Mouse (Mus musculus) kidney, adult 11 months (tissue): ENCODE data around the gene Ankrd2.
A peak's percentile ranks its signal among the peaks of the same experiment; 100 is the strongest.

Source experiments
- DNase-seq: peaks from one replicate; pipeline ENCODE4 v3.0.0; 2022

The Ankrd2 gene

DNA sequence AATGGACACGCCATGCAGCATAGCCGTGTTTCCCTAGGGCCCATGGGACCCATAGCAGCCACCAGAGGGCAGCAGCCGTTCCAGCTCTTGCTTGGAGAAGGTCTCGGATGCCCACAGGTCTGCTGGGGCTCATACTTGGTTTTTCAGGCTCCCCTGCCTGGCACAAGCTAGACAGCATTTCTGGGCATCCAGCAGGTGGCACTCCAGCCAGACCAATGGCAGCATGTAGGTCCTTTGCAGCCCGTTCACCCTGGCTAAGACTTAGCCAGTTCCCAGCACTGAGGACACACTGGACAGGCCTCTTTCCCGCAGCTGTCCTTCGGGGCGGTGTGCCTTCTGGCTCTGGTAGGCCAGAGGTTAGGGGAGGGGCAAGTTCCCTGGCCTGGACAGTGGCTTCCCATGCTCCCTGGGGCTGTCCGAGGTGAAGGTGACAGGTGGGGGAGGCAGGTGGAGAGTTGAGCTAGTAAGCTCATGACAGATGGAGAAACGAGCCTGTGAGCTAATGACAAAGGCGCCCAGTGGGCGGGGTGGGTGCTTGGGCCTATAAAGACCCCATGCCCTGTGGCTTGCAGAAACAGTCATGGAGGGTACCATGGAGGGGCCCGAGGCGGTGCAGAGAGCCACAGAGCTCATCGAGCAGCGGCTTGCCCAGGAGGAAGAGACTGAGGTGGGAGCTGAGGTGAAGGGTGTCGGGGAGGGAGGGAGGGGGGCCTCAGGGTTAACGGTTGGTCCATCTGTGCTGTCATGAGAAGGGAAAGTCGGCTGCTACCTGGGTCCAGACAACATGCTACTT, at the start of gene Ankrd2:
Gene Ankrd2 (plus strand): TSS at position 545 of the 793 bp plus-strand sequence.
- DNase-seq, result peak; percentile 95

DNA sequence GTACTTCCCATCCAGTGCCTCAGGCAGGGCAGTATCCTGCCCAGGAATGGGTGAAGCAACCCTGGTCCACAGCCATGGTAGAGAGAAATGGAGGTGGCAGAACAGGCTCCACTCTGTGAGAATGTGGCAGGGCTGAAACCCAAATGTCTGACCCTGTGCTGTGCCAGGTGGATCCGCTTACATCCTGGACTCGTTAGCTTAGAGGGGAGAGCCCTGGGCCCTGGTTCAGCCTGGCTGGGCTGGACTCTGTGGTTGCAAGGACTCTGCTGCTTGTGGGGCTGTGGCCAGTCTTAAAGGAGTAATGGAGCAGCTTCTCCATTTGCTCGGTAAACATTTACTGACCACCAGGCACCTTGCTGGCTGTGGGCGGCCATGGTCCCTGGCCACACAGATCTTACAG, 48.6 kb upstream of the Ankrd2 start:
- no peak for DNase-seq

DNA sequence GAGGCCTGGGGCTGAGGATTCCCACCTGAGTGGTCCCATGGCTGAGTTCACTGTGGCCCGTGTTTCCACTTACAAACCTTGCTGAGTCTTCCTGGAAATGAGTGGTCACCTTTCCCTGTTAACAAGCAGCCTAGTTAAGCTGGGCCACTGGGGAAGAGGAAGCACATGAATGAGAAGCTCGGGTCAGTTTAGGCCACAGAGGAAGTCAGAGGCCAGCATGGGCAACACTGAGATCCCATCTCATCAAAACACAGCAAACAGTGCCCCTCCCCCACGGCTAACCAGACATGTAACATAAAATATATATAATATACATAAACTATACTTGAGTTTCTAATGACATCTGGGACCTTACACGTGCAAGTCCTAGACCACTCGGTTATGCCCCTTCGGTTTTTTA, 46.0 kb upstream of the Ankrd2 start:
- DNase-seq, result no peak

DNA sequence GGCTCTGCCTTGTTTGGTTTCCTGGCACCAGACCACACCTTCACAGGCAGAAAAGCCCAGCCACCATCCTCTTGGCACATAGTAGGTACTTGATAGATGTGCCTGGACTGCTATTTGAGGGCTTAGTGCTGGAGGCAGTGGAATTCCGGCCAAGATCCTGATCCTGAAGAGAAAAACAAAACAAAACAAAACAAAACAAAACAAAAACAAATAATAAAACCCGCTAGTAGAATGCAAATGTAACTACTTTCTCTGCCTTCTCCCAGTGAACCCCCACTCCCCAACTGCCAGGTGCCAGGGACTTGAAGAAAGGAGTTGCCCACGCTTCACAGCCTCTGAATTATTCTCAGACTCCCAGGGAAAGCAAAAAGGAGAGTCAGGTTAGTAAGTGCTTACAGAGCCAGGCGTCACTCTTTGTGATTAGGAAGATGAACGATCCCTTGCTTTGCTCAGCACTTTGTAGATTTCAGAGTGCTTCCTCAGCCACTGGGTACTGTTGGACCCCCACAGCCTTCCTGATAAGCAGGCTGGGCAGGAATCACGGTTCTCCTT, 43.8 kb upstream of the Ankrd2 start:
- DNase-seq, result no peak

DNA sequence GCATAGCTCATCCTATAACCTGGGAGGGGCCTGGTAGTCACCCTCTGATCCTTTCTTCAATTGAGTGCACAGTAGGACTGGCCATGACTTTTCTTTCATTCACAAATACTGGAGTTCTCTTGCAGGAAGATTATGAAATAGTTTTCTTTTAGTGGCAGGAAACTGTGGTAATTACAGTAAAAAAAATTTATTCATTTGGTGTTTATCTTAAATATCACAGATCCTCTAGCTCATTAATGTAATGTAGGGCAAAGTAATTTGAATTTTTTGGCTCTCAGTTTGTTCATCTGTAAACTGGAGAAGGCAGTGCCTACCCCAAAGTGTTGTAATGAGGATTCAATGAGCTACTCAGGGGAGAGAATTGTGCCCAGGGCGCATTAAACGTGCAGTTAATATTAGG, 42.8 kb upstream of the Ankrd2 start:
- no peak for DNase-seq

DNA sequence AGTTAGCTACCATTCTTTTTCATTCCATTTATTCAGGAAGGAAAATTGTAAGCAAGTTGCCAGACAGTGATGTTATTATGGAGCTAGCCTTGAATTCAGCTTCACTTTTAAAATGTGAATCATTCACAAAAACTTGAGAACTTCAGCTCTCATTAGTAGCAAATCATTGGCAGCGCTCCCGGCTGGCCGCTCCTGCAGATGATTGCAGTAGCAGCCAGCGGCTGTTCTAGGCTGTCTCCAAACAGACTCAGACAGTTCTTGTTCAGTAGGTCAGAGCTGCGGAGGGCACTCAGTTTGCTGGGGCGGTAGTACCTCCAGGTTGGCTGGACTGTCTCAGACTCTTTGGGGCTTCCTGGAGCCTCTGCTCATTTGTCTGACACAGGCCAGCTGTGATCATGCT, 42.3 kb upstream of the Ankrd2 start:
- peak; percentile 86 for DNase-seq

DNA sequence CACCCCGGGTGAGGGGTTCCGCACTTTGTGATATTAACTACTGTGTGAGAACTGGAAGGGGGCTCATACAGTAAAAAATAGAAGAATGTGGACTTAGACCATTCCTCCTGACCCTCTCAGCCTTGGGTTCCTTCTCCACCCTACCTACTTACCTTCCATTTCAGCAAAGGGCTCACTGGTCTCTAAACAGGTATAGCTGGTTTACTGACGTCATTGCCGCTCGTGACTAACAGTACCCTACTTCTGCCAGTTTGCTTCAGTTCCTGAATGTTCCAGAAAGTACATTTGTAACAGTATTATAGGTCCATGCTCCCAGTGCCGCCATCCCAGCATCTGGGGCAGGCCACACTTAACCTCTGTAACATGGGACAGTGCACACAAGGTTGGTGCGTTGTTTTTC, 41.8 kb upstream of the Ankrd2 start:
- no peak for DNase-seq

DNA sequence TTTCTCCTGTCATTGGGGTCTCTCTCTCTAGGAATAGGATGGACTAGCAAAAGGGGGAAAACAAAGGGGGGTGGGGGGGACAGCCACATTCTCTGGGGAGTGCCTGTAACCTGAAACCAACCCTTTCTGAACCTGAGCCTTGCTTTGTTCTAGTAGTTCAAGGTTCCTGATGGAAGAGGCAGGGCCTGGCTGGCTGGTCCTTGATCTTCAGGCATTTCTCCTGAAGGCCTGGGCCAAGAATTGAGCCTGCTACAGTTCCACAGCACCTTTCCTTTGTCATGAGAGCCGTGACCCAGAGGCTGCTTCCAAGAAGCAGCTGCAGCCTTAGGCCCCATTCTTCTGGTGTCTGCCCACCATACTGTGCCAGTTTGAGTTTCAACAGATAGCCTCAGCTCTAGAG, 40.3 kb upstream of the Ankrd2 start:
- DNase-seq, result no peak

DNA sequence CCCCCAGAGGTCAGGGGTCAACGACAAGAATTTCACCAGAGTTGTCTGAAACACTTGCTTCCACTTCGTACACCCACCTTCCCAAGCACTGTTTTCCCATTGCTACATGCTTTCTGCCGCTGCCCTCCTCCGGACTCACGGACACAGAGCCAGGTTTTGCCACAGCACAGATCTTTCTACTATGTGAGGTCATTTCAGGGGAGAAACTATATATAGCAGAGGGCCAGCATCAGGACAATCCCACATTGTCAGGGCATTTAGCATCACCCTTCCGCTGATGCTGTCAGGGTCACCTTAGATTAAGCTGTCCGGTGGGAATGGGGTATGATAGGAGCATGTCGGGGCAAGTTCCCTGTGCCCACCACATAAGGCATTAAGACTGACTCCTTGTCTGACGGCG, 38.7 kb upstream of the Ankrd2 start:
- no peak for DNase-seq

DNA sequence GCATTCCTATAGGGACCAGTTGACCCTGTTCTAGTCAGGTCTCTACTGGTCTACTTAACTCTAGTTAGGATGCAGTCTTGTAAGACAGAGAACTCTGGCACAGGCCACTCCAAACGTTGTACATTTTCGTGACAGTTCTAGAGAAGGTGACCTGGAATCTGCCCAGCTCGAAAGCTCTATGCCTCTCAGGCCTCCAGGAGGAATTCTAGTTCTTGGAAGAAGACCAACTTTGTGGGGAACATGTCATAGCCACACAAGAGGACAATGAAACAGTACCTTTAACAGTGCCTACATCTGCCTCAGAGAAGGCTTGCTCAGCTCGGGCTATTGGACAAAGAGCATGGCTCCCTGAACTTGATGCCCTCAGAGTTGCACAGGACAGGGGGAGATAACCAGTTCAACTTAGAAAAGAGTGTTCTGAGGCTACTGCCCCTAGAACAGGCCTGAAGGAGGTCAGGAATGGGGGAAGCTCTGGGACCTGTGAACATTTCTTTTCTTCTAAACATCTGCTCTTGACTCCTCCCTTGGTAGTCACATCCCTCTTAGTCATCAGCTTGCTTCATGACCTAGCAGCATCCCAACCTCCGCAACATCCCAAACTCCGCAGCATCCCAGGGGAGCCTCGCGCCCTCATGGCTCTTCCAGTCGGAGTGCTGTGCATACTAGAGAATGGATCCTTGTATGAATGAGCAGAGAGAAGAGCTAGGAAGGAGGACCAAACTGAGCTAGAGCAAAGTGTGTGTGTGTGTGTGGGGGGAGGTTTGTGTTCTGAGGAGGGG, 36.8 kb upstream of the Ankrd2 start:
- no peak for DNase-seq

DNA sequence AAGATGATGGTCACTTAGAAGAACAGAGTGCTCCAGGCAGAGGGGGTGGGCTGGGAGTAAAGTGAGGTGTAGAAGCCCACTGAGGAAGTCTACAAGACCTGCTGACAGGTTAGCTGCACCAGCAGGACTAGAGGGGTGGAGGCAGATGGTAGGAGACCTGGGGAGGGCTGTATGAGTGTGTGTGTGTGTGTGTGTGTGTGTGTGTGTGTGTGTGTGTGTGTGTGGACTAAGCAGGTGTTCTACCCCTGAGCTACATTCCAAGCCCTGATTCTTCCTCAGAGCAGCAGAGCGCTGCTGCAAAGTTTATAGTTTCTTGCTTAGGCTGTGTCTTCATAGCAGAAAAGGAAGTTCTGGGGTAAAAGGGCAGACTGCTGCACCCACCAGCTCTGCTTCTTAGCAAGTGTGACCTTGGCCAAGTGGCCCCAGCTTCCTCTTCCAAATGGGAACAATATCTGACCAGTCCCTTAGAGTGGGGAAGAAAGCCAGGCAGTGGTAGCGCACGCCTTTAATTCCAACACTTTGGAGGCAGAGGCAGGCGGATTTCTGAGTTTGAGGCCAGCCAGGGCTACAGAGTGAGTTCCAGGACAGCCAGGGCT, 36.0 kb upstream of the Ankrd2 start:
- no peak for DNase-seq

DNA sequence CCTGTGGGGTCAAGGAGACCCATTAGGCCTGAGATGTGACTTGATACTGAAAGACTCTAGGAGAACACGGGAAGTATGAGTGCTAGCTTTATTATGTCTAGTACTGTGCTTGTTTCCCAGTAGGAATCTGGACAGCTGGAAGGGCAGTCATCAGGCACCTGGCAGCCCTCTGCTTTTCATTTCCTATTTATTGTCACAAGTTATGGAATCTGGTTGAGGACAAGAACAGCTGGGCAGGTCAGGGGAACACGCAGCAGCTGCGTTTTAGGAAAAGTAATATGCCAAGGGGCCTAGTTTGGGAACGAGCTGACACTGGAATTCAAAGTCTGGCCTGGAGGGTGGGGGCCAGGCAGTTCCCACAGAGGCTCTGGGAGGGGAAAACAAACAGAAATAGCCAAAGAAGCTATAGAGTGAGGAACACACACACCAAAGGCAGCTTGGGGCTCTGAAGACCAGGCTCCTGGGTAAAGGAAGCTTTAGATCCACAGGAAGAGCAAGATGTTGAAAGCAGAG, 35.3 kb upstream of the Ankrd2 start:
- DNase-seq, result no peak

DNA sequence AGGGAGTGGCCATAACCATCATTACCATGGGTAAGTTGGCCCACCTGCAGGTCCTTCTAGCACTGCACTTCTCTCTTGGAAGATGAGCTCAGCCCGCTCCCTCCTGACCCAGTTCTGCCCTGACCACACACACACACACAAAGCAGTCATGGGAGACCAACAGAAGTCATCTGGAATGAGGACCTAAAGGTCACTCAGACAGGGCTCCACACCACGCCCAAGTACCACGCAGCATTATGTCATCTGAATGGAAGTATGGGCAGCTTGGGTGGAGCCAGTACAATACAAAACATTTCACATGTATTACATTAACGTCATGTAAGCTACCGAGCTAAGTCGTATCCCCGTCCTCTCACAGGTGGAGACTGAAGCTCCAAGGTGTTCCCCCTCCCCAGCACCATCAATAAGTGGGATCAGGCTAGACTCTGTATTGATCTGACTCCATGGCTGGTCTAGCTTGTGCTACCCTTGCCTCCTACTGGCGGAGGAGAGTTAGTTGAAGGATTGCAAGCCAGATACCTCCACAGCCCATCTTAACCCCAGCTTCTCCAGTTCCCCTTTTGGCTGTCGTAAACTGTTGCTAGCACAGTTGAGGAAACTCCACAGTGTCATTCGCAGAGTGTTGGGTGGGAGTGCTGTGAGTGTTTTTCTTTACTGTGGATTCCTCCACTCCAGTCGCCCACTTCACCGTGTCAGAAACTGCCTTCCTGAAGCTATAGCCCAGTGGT, 34.4 kb upstream of the Ankrd2 start:
- no peak for DNase-seq

DNA sequence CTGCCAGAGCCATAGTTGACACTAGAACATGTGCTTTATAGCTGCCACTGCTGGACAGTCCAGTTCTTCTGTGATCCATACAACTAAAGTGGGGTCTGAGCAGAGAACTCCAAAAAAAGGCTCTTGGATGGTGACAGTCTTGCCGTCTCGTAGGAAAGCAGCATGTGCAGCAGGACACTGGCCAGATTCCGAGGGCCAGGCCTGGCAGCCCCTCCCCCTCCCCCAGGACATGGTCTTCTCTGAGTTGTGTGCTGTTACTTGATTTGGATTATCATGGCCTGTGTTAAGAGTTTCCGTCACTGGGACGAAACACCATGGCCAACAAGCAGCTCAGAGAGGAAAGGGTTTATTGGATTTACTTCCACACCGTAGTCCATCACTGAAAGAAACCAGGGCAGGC, 31.5 kb upstream of the Ankrd2 start:
- no peak for DNase-seq

DNA sequence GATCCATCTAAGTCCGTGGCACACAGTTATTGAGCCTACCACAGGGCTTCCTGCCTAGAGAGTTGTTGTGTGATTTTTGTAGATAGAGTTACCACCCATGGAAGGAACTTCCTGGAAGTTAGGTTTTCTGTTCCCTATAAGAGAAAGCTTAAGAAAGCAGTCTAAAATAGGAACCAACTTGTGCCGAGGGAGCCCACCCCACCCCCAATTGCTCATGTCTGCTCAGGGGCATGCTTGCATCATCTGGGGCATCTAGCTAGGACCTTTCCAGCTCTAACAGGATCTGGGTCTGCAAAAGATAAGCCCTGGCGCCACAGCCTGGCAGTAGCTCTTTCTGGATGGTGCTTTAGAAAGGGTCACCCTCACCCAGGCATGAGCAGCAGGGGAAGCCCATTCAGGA, 30.2 kb upstream of the Ankrd2 start:
- DNase-seq, result no peak

DNA sequence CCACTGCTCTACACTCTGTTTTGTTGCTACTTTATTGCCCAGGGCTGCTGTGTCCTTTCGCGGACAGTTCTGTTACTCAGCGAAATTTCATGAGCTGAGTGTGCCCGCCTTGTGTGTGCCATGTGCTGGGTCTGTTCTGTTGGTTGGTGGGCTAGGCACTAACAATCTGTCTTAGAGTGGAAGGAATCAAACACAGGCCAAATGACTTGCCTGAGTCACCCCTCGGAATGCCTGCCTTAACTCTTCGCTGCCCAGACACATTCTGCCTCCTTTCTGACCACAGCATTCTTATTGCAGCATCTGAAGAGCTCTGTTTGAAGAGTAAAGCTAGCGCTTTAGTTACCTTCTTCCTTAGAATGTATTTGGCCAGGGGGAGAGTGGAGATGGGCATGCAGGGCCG, 29.2 kb upstream of the Ankrd2 start:
- DNase-seq, result no peak

DNA sequence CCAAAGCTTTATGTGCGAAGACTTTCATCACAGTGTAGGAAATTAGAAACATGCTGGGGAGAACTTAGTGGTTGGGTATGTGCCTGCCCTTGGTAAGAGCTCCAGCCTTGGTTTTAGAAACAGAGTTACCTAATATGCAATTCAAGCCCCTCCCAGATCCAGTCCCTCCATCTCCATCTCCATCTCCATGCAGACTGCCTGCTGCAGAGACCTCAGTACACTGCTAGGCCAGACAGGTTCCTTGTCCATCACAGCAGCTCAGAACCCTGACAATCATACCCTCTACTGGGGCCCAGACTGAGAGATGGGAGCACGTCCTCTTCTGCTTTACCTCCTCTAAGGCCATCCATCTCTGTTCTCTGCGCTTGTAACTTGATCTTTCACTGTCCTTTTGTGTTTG, 27.2 kb upstream of the Ankrd2 start:
- DNase-seq, result no peak

DNA sequence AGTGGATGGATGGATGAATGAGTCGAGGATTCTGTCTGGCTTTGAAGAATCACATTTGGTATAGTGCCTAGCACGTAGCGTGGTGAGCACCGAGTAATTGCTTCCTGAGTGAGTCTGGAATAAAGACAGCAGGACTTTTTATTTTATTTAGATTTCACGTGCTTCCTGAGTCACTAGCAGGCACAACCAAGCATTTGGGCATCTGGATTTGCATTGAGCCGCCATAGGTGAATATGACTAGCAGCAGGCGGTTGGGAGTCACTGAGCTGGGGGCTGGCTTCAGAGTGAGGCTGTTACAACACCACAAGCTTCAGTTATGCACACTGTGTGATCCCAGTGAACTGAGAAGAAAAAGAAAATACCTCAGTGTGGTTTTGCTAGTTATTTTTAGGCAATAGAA, 26.7 kb upstream of the Ankrd2 start:
- DNase-seq, result no peak

DNA sequence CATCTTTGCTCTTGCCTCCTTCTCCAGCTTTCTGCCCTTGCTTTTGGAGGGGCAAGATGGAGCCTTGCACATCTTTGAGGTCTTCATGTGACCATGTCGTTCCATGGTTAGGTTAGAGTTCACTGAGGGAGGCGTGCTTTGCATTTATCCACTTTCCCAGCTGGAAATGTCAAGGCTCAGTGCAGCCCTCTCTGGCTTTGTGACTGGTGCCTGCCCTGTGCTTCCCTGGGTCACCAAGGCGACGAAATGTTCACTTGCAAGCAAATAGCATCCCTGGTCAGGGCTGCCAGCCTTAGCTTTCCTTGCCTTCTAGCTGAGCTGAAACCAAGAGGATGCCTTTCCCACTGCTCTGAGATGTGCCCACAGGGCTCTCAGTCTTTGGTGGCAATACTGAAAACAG, 25.4 kb upstream of the Ankrd2 start:
- no peak for DNase-seq

DNA sequence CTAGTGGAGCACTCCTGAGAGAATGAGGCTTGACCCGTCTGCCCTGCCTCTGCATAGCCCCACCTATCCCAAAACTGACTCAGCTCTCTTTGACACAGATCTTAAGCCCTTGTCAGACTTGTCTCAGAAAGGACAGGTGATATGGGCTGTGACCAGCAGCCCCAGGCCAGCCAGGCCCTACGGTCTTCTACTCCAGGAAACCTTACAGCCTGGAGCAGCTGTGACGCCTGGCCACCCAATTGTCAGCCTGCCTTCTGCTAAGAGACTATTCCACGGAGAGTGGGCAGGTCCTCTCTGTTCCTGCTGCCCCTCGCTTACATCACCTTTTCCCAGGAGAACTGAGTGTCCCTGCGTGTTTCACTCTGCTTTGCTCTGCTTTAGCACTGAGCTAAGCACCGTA, 24.7 kb upstream of the Ankrd2 start:
- no peak for DNase-seq

DNA sequence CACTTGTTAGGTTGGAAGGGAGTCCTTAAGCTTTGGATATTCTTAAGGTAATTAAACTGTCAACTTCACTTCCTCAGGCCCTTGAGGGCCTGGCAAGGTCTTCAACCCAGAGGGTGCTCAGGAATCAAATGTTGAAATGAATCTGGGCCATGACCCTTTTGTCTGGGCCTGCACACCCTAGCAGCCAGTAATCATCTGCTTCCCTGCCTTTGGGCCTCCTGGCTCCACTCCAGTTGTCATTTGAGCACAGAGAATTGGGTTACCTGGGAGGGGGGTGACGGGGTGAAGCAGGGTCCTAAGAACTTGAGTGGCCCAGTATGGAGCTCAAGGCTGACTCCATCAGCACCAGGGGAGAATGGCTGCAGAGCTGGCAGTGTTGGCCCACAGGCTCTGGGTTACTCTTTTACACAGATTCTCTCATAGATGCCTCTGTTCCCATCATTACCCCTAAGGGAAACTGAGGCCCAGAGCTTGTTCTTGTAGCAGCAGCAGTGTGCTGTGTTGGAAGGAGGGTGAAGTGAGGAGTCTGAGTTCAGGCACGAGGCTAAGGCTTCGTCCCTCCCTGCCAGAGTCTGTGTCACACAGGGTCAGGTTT, 21.5 kb upstream of the Ankrd2 start:
- no peak for DNase-seq

DNA sequence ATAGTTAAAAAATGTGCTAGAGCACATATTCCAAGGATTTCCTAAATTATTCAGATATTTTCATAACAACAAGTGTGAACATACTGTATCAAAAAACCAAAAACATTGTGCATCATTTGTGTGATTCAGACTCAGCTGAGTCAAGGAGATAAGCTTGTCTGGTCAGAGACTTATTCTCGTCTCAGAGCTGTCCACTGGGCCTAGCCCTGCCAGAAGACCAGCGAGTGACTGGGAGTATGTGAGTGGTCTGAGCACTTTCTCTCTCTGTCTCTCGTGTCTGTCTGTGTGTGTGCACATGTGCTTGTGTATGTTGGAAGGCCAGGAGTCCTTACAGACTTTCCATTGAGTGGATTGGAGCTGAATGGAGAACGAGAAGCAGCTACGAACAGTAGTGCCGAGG, 20.8 kb upstream of the Ankrd2 start:
- no peak for DNase-seq

DNA sequence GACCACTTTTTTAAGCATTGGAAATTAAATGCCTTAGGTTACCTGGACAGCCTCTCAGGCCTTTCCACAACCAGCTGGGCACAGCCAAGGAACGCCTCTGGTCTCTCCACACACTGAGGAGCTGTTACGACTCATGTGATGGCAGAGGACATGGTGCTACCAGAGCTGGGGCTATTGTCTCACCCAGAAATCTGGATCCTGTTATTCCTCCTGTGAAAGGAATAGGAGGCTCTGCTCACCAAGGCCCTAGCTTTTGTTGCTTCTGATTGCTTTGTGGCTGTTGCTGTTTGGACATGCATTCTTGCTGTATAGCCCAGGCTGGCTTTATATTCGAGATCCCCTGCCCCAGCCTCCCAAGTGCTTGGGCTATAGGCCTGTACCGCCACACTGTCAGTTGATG, 19.5 kb upstream of the Ankrd2 start:
- no peak for DNase-seq
